Mouse (Mus musculus) small intestine, adult 2 months (tissue): ENCODE measurements at regions not wholly inside any gene's neighbourhood (a gene's known extent, or its start where the extent isn't known, plus 50 kb on each side); places are given as distances from the start of the nearest gene placed in this dataset.

Experiments
- CTCF ChIP-seq: fragments of 200-500 bp; IDR thresholded peaks from 2 replicates; pipeline ENCODE4 v1.5.1; 2012; ENCODE audit warnings: low read depth, mild to moderate bottlenecking, control low read depth, inconsistent platforms, low read length, moderate library complexity, mixed read lengths; ENCODE audit not compliant: insufficient replicate concordance, insufficient read length; ENCODE audit errors: extremely low read depth
- POLR2A ChIP-seq: fragments of 200-500 bp; IDR thresholded peaks from 2 replicates; pipeline ENCODE4 v1.6.1; 2012; ENCODE audit warnings: low read depth, mild to moderate bottlenecking, control low read depth, inconsistent platforms, low read length, moderate library complexity

DNA sequence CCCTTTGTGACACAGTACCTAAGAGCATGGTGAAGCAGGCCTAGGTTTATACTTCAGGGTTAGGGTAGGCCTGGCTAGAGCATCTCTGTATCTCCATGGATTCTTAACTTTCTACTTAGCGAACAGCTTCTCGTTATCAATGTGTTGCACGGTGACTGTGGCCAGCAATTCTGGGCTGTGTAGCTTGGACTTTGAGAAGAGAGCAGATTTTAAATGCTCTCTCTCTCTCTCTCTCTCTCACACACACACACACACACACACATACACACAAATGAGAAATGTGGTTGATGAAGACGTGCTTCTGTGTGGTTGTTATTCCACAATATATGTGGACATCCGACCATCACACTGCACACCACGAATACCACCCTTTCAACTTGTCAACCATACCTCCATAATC is 345.4 kb upstream of the Maf start:
- TF ChIP-seq CTCF (no peak), POLR2A (no peak)
